Mouse (Mus musculus) G1E (cell line): ENCODE data around the gene Atxn2.

Experiments
- CTCF ChIP-seq: IDR thresholded peaks from 2 replicates; pipeline ENCODE4 v1.5.1; 2012; ENCODE audit warnings: low read depth, low read length, inconsistent platforms, mixed read lengths
- GATA1 ChIP-seq: IDR thresholded peaks from 2 replicates; pipeline ENCODE4 v1.6.1; 2012; ENCODE audit warnings: borderline replicate concordance, low read length, inconsistent platforms, mixed read lengths
- TAL1 ChIP-seq: conservative IDR thresholded peaks from 2 replicates; pipeline ENCODE4 v1.6.1; 2012; ENCODE audit warnings: low read depth, low read length, inconsistent platforms, mixed read lengths

DNA sequence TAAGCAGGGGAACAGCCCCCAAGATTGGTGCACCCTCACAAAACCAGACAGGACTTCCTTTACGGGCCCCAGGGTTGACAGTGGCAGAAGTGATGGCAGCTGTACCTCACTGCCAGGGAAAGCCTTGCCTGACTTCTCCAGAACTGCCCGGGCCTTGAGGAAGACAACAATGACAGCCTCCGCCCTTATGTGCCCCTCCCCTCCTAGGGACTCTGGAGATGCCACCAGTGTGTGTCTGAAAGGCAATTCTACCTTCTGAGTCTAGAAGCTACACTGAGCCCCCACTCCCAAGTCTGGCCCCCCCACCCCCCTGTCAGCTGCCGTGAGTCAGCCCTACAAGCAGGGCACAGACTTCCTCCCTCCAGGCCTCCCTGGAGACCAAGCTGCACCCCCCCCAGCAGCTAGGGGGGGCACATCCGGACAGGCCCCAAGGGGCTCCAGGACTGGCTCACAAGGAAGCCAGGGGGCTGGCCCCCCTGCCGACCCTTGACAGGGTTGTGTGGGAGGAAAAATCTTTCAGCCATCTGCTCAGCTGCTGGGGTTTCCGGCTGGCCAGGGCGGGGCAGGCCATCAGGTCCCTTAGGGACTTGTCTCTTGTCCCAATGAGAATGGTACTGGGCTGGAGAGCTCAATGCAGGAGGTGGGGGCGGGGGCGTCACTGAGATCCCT is 122.6 kb downstream of the Atxn2 start:
- TF ChIP-seq CTCF (no peak), TAL1 (no peak), GATA1 (no peak)
